Mouse (Mus musculus) E14TG2a.4 (cell line): ENCODE measurements around the gene Lin9.

Source experiments
- CTCF ChIP-seq: conservative IDR thresholded peaks from 2 replicates; pipeline ENCODE4 v1.5.1; 2014; ENCODE audit warnings: low read length
- NANOG ChIP-seq: IDR thresholded peaks from 2 replicates; pipeline ENCODE4 v1.6.1; 2014; ENCODE audit warnings: borderline replicate concordance, low read length, mixed read lengths

- TF ChIP-seq CTCF (no peak), NANOG (no peak)
Observed at GRCm38 (mm10) chr1:180722608-180723007, 81.7 kb downstream of the Lin9 start.
